Mouse (Mus musculus) liver, postnatal 0 days (tissue): ENCODE results near the gene Axdnd1. TPM values are rescaled to one million over a fixed set of nuclear protein-coding genes. Genes with fewer than 3 reads are reported as not detected.

Source experiments
- ATAC-seq: fragments of 200-750 bp; cut with Nextera tagmentation; 2 replicates; pipeline ENCODE4 v1.8.0; 2017; ENCODE audit warnings: mild to moderate bottlenecking, moderate library complexity
- DNase-seq: peaks from one replicate; pipeline ENCODE4 v3.0.0-alpha.2; 2016
- H3K27ac ChIP-seq: fragments of 300-500 bp; sonication (generic); 2 replicates; pipeline ENCODE4 v1.5.1; 2014; ENCODE audit warnings: antibody characterized with exemption, moderate library complexity, mild to moderate bottlenecking, low read depth
- H3K27me3 ChIP-seq: fragments of 300-500 bp; sonication (generic); 2 replicates; pipeline ENCODE4 v1.6.1; 2014; ENCODE audit warnings: low read length, control low read depth, mixed read lengths; ENCODE audit not compliant: insufficient read depth
- H3K36me3 ChIP-seq: fragments of 300-500 bp; sonication (generic); replicated peaks from 2 replicates; pipeline ENCODE4 v1.6.1; 2014; ENCODE audit warnings: mild to moderate bottlenecking, control low read depth, low read length, moderate library complexity, mixed read lengths; ENCODE audit not compliant: insufficient read depth
- H3K4me1 ChIP-seq: fragments of 300-500 bp; sonication (generic); 2 replicates; pipeline ENCODE4 v1.6.1; 2014; ENCODE audit warnings: antibody characterized with exemption, mild to moderate bottlenecking, control low read depth; ENCODE audit not compliant: insufficient read depth
- H3K4me2 ChIP-seq: fragments of 300-500 bp; sonication (generic); 2 replicates; pipeline ENCODE4 v1.6.1; 2014; ENCODE audit warnings: low read depth, mild to moderate bottlenecking, low read length, moderate library complexity, mixed read lengths
- H3K4me3 ChIP-seq: fragments of 300-500 bp; sonication (generic); 2 replicates; pipeline ENCODE4 v1.5.1; 2014; ENCODE audit warnings: low read depth, low read length
- H3K9ac ChIP-seq: fragments of 300-500 bp; sonication (generic); replicated peaks from 2 replicates; pipeline ENCODE4 v1.6.1; 2014; ENCODE audit warnings: mild to moderate bottlenecking, moderate library complexity
- H3K9me3 ChIP-seq: fragments of 300-500 bp; sonication (generic); 2 replicates; pipeline ENCODE4 v1.6.1; 2016; ENCODE audit warnings: mild to moderate bottlenecking, control low read depth, low read length, mixed read lengths
- CTCF ChIP-seq: sonication (generic); IDR thresholded peaks from 2 replicates; pipeline ENCODE4 v1.5.1; 2016; ENCODE audit warnings: antibody characterized with exemption, low read depth
- EP300 ChIP-seq: IDR thresholded peaks from 2 replicates; pipeline ENCODE4 v1.6.1; 2016; ENCODE audit warnings: antibody characterized with exemption, low read depth, mild to moderate bottlenecking
- WGBS: fragments of 180-500 bp; shearing (Covaris S2); extraction: QIAGEN DNeasy Blood & Tissue Kit; methylation state at CpG from one replicate; pipeline ENCODE4 v1.1.7; 2014; ENCODE audit not compliant: insufficient replicate concordance; 5-methylcytosine and 5-hydroxymethylcytosine counted together
- polyA plus RNA-seq: library from polyadenylated mRNA; unstranded; fragments of >200 nt; fragmentation: Nextera tagmentation; extraction: Ambion mirVana; gene quantifications from 2 replicates; pipeline ENCODE4 v1.2.1, GENCODE M21; 2015

The Axdnd1 gene
- polyA plus RNA-seq, 1 experiment from 2014 or later = not detected

DNA sequence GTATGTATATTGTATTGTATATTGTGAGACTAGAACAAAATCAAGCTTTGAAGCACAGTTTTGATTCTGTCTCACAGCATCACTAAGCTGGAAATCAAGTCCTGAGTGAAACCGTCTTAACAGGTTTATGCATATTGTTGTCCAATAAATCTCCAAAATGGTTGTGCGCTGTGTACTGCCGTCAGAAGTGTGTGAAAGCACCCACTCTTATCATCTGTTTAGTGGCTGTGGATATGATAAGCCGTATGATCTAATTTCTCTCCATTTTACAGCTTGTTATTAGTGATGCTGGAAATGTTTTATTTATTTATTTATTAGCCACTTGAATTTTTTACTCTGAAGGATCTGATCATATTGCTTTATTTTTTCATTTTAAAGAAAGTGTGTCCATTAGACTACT, 34.7 kb downstream of the Axdnd1 start:
- no peaks in the 10 kb centered on the region for H3K36me3 ChIP-seq
- 56% methylated on average over 4 of the region's 4 CpGs for WGBS
- no peak for ATAC-seq
- H3K27ac ChIP-seq = no peak overlapping the region
- no peak for DNase-seq
- no peaks in the 10 kb centered on the region for H3K9me3 ChIP-seq
- H3K4me3 ChIP-seq = no peak overlapping the region
- H3K9ac ChIP-seq = no peak overlapping the region
- no peaks in the 10 kb centered on the region for H3K27me3 ChIP-seq
- no peaks in the 10 kb centered on the region for H3K4me1 ChIP-seq
- no peak for TF ChIP-seq CTCF
- TF ChIP-seq EP300 = no peak
- H3K4me2 ChIP-seq = no peak overlapping the region

DNA sequence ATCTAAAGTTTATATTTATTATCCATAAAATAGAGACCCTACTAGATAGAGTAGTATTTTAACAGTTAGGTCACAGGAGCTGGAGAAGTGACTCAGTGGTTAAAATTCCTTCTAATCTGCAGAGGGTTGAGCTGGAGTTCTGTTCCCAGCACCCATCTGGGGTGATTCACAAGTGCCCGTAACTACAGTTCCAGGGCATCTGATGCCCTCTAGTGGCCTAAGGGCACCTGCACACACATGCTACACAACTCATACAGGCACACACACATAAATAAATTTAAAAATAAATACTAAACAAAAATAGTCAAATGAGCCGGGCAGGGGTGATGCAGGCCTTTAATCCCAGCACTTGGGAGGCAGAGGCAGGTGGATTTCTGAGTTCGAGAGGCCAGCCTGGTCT, 39.7 kb downstream of the Axdnd1 start:
- 80% methylated on average over 3 of the region's 3 CpGs for WGBS
- TF ChIP-seq EP300 = no peak
- 0 out of 2 replicates have a peak, but pooled peaks have one; percentile 2 for TF ChIP-seq CTCF
- Histone ChIP-seq H3K27ac (no peak overlapping the region), H3K4me2 (no peak overlapping the region), H3K4me3 (no peak overlapping the region), H3K27me3 (no peaks in the 10 kb centered on the region), H3K4me1 (no peaks in the 10 kb centered on the region), H3K36me3 (no peaks in the 10 kb centered on the region), H3K9me3 (no peaks in the 10 kb centered on the region), H3K9ac (no peak overlapping the region)
- ATAC-seq = no peak
- no peak for DNase-seq

DNA sequence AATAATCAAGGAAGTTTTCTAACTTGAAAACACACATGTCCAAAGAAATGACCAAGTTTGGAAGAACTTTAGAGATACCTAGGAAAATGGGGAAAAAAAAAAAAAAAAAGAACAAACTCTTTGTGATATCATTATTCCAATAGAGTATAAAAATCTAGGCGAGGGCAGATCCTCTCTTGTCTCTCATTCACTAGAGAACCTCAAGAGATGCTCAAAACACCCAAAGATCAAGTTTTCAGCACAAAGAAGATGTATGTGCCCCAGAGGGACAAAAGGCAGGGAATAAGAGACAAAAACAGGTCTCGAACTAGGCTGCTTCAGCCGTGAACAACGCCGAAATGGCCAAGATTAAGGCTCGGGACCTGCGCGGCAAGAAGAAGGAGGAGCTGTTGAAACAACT, 55.2 kb downstream of the Axdnd1 start, which contains the start of gene Gm2000:
Gene Gm2000, plus strand, starts transcription at position 301 of the 400 bp plus-strand sequence.
- Histone ChIP-seq H3K4me2 (no peak within 1 kb of the TSS), H3K9ac (no peak within 1 kb of the TSS), H3K27me3 (no peaks in the 10 kb centered on the region), H3K4me1 (no peaks in the 10 kb centered on the region), H3K4me3 (no peak within 1 kb of the TSS), H3K36me3 (no peaks in the 10 kb centered on the region), H3K27ac (no peak within 1 kb of the TSS), H3K9me3 (no peaks in the 10 kb centered on the region)
- no peak for DNase-seq
- no peak for ATAC-seq
- 90% methylated on average over 8 of the region's 8 CpGs for WGBS
- TF ChIP-seq EP300 (no peak), CTCF (no peak)

DNA sequence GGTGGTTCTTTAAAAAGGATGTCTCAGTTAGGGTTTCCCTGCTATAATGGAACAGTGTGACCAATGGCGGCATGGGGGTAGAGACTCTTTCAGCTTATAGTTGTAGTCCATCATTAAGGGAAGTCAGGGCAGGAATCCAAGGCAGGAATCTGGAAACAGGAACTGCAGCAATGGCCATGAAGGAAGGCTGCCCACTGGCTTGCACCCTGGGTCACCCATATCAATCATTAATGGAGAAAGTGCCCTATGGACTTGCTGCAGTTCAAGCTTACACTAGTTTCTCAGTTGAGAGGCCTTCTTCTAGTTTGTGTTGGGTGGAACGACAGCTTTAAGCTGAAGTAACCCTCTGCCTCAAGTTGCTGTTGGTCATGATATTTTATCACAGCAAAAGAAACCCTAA, 68.5 kb downstream of the Axdnd1 start:
- Histone ChIP-seq H3K9ac (no peak overlapping the region), H3K4me2 (no peak overlapping the region), H3K27me3 (no peaks in the 10 kb centered on the region), H3K36me3 (no peaks in the 10 kb centered on the region), H3K4me3 (no peak overlapping the region), H3K4me1 (no peaks in the 10 kb centered on the region), H3K9me3 (no peaks in the 10 kb centered on the region), H3K27ac (no peak overlapping the region)
- 70% methylated on average over 2 of the region's 2 CpGs for WGBS
- DNase-seq (no peak), ATAC-seq (no peak)
- TF ChIP-seq EP300 (no peak), CTCF (no peak)

DNA sequence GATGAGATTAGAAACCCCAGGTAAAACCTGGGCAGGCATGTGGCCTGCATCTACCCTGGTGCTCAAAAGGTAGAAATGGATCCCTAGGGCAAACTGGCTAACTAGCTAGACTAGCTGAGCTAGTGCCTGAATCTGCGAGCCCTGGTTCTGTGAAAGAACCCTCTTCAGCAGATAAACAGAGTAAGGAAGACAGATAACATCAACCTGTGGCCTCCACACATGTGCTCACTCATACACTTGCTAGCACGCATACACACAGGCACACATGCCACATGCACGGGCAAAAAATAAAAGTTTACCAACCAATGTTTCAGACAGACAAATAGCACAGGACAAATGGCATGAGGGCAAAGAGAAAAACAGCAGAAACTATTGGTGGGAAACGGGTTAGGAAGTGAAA, 70.5 kb downstream of the Axdnd1 start:
- DNase-seq = no peak
- TF ChIP-seq CTCF (no peak), EP300 (no peak)
- Histone ChIP-seq H3K9me3 (no peaks in the 10 kb centered on the region), H3K4me3 (no peak overlapping the region), H3K4me1 (no peaks in the 10 kb centered on the region), H3K4me2 (no peak overlapping the region), H3K36me3 (no peaks in the 10 kb centered on the region), H3K27ac (no peak overlapping the region), H3K27me3 (no peaks in the 10 kb centered on the region), H3K9ac (no peak overlapping the region)
- WGBS = 81% methylated on average over 4 of the region's 4 CpGs
- ATAC-seq = no peak

DNA sequence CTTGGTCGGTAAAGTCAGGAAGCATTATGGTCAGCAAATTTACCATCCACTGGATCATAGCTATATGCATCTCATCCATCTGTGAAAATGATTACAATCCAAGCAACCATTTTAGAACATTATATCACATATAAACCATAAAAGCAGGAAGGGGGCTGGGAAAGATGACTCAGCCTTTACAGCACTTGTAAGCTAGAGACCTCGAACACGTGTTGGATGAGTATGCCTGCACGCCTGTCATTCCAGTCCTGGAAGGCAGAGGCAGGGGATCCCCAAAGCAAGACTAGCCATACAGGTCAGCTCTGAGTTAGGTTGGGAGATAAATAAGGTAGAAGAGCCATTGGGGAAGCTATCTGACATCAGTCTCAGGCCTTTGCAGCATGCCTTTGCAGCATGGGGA, 71.9 kb downstream of the Axdnd1 start:
- ATAC-seq = no peak
- no peaks in the 10 kb centered on the region for H3K9me3 ChIP-seq
- H3K4me2 ChIP-seq = no peak overlapping the region
- no peak overlapping the region for H3K9ac ChIP-seq
- 55% methylated on average over 4 of the region's 4 CpGs for WGBS
- no peaks in the 10 kb centered on the region for H3K27me3 ChIP-seq
- H3K36me3 ChIP-seq = no peaks in the 10 kb centered on the region
- no peaks in the 10 kb centered on the region for H3K4me1 ChIP-seq
- no peak overlapping the region for H3K27ac ChIP-seq
- TF ChIP-seq EP300 (no peak), CTCF (no peak)
- DNase-seq = no peak
- H3K4me3 ChIP-seq = no peak overlapping the region

DNA sequence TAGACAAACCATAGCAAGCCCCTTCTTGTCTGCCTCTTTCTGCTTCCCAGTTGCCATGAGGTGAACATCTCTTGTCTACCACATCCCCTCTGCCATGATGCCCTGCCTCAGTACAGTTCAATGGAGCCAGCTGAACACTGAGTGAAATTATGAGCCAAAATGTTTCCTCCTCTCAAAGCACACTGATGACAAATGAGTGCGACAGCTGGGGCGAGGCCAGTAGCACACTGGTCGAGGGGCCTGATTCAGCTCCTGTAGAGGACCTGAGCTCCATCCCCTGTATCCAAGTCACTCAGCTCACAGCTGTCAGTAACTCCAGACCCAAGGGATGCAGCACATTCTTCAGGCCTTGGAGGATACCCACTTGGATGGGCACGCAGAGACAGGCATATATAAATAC, 75.3 kb downstream of the Axdnd1 start:
- WGBS = 87% methylated on average over 4 of the region's 4 CpGs
- ATAC-seq = no peak
- H3K9me3 ChIP-seq = no peaks in the 10 kb centered on the region

More for the DNA sequence above, 75.3 kb downstream of the Axdnd1 start:
- Histone ChIP-seq H3K27ac (no peak overlapping the region), H3K4me3 (no peak overlapping the region), H3K4me2 (no peak overlapping the region), H3K9ac (no peak overlapping the region), H3K36me3 (no peaks in the 10 kb centered on the region), H3K4me1 (no peaks in the 10 kb centered on the region), H3K27me3 (no peaks in the 10 kb centered on the region)
- DNase-seq = no peak
- no peak for TF ChIP-seq EP300
- no peak for TF ChIP-seq CTCF
